Mouse (Mus musculus) limb, embryonic 13.5 days (tissue): ENCODE results near the gene Depdc1b. TPM values are rescaled to one million over a fixed set of nuclear protein-coding genes. Genes with fewer than 3 reads are reported as not detected.

ENCODE experiments used
- ATAC-seq: fragments of 200-750 bp; cut with Nextera tagmentation; 2 replicates; pipeline ENCODE4 v1.8.0; 2017; ENCODE audit warnings: low read depth, moderate number of reproducible peaks, moderate TSS enrichment; ENCODE audit not compliant: low FRiP score
- H3K27ac ChIP-seq: fragments of 300-500 bp; sonication (generic); 2 replicates; pipeline ENCODE4 v1.5.1; 2015; ENCODE audit warnings: inconsistent platforms, mild to moderate bottlenecking, moderate library complexity
- H3K27me3 ChIP-seq: fragments of 300-500 bp; sonication (generic); 2 replicates; pipeline ENCODE4 v1.6.1; 2015; ENCODE audit warnings: mild to moderate bottlenecking, inconsistent platforms
- H3K36me3 ChIP-seq: fragments of 300-500 bp; sonication (generic); 2 replicates; pipeline ENCODE4 v1.6.1; 2015; ENCODE audit warnings: inconsistent platforms, mild to moderate bottlenecking, moderate library complexity
- H3K4me1 ChIP-seq: fragments of 300-500 bp; sonication (generic); 2 replicates; pipeline ENCODE4 v1.6.1; 2015; ENCODE audit warnings: inconsistent platforms
- H3K4me2 ChIP-seq: fragments of 300-500 bp; sonication (generic); replicated peaks from 2 replicates; pipeline ENCODE4 v1.6.1; 2015; ENCODE audit warnings: inconsistent platforms, mild to moderate bottlenecking, moderate library complexity
- H3K4me3 ChIP-seq: fragments of 300-500 bp; sonication (generic); 2 replicates; pipeline ENCODE4 v1.5.1; 2015; ENCODE audit warnings: moderate library complexity, mild to moderate bottlenecking, inconsistent platforms
- H3K9ac ChIP-seq: fragments of 300-500 bp; sonication (generic); 2 replicates; pipeline ENCODE4 v1.6.1; 2015; ENCODE audit warnings: mild to moderate bottlenecking, inconsistent platforms
- H3K9me3 ChIP-seq: fragments of 300-500 bp; sonication (generic); 2 replicates; pipeline ENCODE4 v1.6.1; 2016; ENCODE audit warnings: inconsistent platforms
- WGBS: fragments of 180-500 bp; shearing (Covaris S2); methylation state at CpG from one replicate; pipeline ENCODE4 v1.1.7; 2015; 5-methylcytosine and 5-hydroxymethylcytosine counted together
- polyA plus RNA-seq: library from polyadenylated mRNA; unstranded; fragments of >200 nt; fragmentation: Nextera tagmentation; extraction: Ambion mirVana; gene quantifications from 2 replicates; pipeline ENCODE4 v1.2.1, GENCODE M21; 2015

Depdc1b gene
- polyA plus RNA-seq, 1 experiment from 2014 or later: 9.7 TPM

- WGBS: 90% methylated on average over 5 of the region's 5 CpGs
Observed at GRCm38 (mm10) chr13:108370241-108370941, 54.3 kb downstream of the Depdc1b start.

GRCm38 (mm10) chr13:108371352-108371921 is 55.3 kb downstream of the Depdc1b start:
- WGBS: 56% methylated on average over 9 of the region's 9 CpGs
- ATAC-seq: no peak
- no peak overlapping the region for H3K9ac ChIP-seq
- no peaks in the 10 kb centered on the region for H3K9me3 ChIP-seq
- H3K4me3 ChIP-seq: no peak overlapping the region
- no peaks in the 10 kb centered on the region for H3K4me1 ChIP-seq
- peaks cover 31% of the 10 kb centered on the region for H3K36me3 ChIP-seq
- H3K27ac ChIP-seq: no peak overlapping the region
- H3K4me2 ChIP-seq: no peak overlapping the region
- no peaks in the 10 kb centered on the region for H3K27me3 ChIP-seq

More at GRCm38 (mm10) chr13:108370241-108370941, 54.3 kb downstream of the Depdc1b start:
- ATAC-seq: no peak
- H3K4me2 ChIP-seq: no peak overlapping the region
- no peak overlapping the region for H3K9ac ChIP-seq
- no peak overlapping the region for H3K4me3 ChIP-seq
- H3K36me3 ChIP-seq: peaks cover 38% of the 10 kb centered on the region
- H3K27ac ChIP-seq: no peak overlapping the region
- no peaks in the 10 kb centered on the region; the same call in 1 of the 2 replicates for H3K9me3 ChIP-seq
- H3K27me3 ChIP-seq: no peaks in the 10 kb centered on the region
- H3K4me1 ChIP-seq: no peaks in the 10 kb centered on the region

GRCm38 (mm10) chr13:108373231-108373630 is 57.1 kb downstream of the Depdc1b start:
- WGBS: 93% methylated on average over 1 of the region's 1 CpGs
- no peak for ATAC-seq
- H3K9me3 ChIP-seq: no peaks in the 10 kb centered on the region
- H3K4me3 ChIP-seq: no peak overlapping the region
- peaks cover 20% of the 10 kb centered on the region for H3K36me3 ChIP-seq
- H3K4me1 ChIP-seq: no peaks in the 10 kb centered on the region
- no peak overlapping the region for H3K27ac ChIP-seq
- H3K9ac ChIP-seq: no peak overlapping the region
- no peak overlapping the region for H3K4me2 ChIP-seq
- H3K27me3 ChIP-seq: no peaks in the 10 kb centered on the region

GRCm38 (mm10) chr13:108376637-108377036 is 60.5 kb downstream of the Depdc1b start:
- H3K4me3 ChIP-seq: no peak overlapping the region
- H3K36me3 ChIP-seq: peaks cover 14% of the 10 kb centered on the region
- no peak overlapping the region for H3K4me2 ChIP-seq
- no peak overlapping the region for H3K9ac ChIP-seq
- no peaks in the 10 kb centered on the region for H3K27me3 ChIP-seq
- no peaks in the 10 kb centered on the region for H3K4me1 ChIP-seq
- H3K27ac ChIP-seq: no peak overlapping the region
- no peaks in the 10 kb centered on the region for H3K9me3 ChIP-seq
- WGBS: 83% methylated on average over 2 of the region's 2 CpGs
- no peak for ATAC-seq

- Histone ChIP-seq H3K4me3 (no peak overlapping the region), H3K27me3 (no peaks in the 10 kb centered on the region), H3K27ac (no peak overlapping the region), H3K4me1 (peaks cover 3% of the 10 kb centered on the region; the same call in 1 of the 2 replicates), H3K4me2 (no peak overlapping the region), H3K9ac (no peak overlapping the region), H3K9me3 (no peaks in the 10 kb centered on the region), H3K36me3 (peaks cover 12% of the 10 kb centered on the region; the same call in 1 of the 2 replicates)
- WGBS: 83% methylated on average over 3 of the region's 3 CpGs
- no peak for ATAC-seq
Observed at GRCm38 (mm10) chr13:108381161-108381560, 65.0 kb downstream of the Depdc1b start.

- H3K4me1 ChIP-seq: peaks cover 3% of the 10 kb centered on the region; the same call in 1 of the 2 replicates
- no peak overlapping the region for H3K4me3 ChIP-seq
- no peak overlapping the region for H3K4me2 ChIP-seq
- no peak overlapping the region for H3K9ac ChIP-seq
- ATAC-seq: no peak
- H3K27me3 ChIP-seq: no peaks in the 10 kb centered on the region
- 71% methylated on average over 6 of the region's 6 CpGs for WGBS
- no peaks in the 10 kb centered on the region for H3K9me3 ChIP-seq
- no peak overlapping the region for H3K27ac ChIP-seq
- peaks cover 20% of the 10 kb centered on the region for H3K36me3 ChIP-seq
Observed at GRCm38 (mm10) chr13:108383051-108383450, 66.9 kb downstream of the Depdc1b start.

DNA sequence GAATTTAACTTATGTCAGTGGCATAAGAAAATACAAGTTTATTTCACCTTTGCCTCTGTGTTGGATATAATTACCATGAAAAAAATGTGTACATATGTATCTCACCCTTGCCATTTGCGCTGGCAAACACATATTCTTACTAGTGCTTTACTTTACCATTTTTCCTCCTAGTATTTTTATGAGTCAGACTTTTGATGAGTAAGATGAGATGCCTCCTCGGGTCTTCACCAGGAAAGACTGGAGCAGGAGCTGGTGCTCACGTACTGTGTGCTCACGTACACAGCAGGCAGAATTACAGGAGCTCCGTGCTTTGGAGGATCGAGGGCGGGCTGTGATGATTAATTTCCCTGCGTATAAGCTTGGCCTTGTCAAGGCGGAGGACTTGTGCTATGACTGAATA is 69.9 kb downstream of the Depdc1b start:
- no peak for ATAC-seq
- H3K4me3 ChIP-seq: no peak overlapping the region
- H3K4me1 ChIP-seq: peaks cover 3% of the 10 kb centered on the region; the same call in 1 of the 2 replicates
- H3K27ac ChIP-seq: no peak overlapping the region
- H3K27me3 ChIP-seq: no peaks in the 10 kb centered on the region
- H3K4me2 ChIP-seq: no peak overlapping the region
- H3K36me3 ChIP-seq: peaks cover 28% of the 10 kb centered on the region
- no peaks in the 10 kb centered on the region for H3K9me3 ChIP-seq
- 83% methylated on average over 9 of the region's 9 CpGs for WGBS
- H3K9ac ChIP-seq: no peak overlapping the region

- no peaks in the 10 kb centered on the region for H3K9me3 ChIP-seq
- no peaks in the 10 kb centered on the region for H3K27me3 ChIP-seq
- H3K36me3 ChIP-seq: peaks cover 19% of the 10 kb centered on the region
- no peak overlapping the region for H3K27ac ChIP-seq
- no peak overlapping the region for H3K4me3 ChIP-seq
- 13% methylated on average over 1 of the region's 1 CpGs for WGBS
- H3K4me1 ChIP-seq: no peaks in the 10 kb centered on the region
- ATAC-seq: no peak; the same call in 1 of the 2 replicates
- no peak overlapping the region for H3K4me2 ChIP-seq
- no peak overlapping the region for H3K9ac ChIP-seq
Observed at GRCm38 (mm10) chr13:108390565-108390964, 74.4 kb downstream of the Depdc1b start.

GRCm38 (mm10) chr13:108403197-108403596 is 87.1 kb downstream of the Depdc1b start:
- Histone ChIP-seq H3K9ac (no peak overlapping the region), H3K4me2 (no peak overlapping the region), H3K9me3 (no peaks in the 10 kb centered on the region), H3K4me3 (no peak overlapping the region), H3K27ac (no peak overlapping the region), H3K36me3 (0 out of 2 replicates have a peak, but pooled peaks cover 13% of the 10 kb centered on the region), H3K4me1 (no peaks in the 10 kb centered on the region), H3K27me3 (no peaks in the 10 kb centered on the region)
- 90% methylated on average over 5 of the region's 5 CpGs for WGBS
- no peak for ATAC-seq

GRCm38 (mm10) chr13:108404372-108404771 is 88.2 kb downstream of the Depdc1b start:
- Histone ChIP-seq H3K9ac (no peak overlapping the region), H3K36me3 (0 out of 2 replicates have a peak, but pooled peaks cover 13% of the 10 kb centered on the region), H3K4me2 (no peak overlapping the region), H3K4me3 (no peak overlapping the region), H3K4me1 (no peaks in the 10 kb centered on the region), H3K27me3 (no peaks in the 10 kb centered on the region), H3K9me3 (no peaks in the 10 kb centered on the region), H3K27ac (no peak overlapping the region)
- ATAC-seq: no peak
- WGBS: 90% methylated on average over 4 of the region's 4 CpGs

DNA sequence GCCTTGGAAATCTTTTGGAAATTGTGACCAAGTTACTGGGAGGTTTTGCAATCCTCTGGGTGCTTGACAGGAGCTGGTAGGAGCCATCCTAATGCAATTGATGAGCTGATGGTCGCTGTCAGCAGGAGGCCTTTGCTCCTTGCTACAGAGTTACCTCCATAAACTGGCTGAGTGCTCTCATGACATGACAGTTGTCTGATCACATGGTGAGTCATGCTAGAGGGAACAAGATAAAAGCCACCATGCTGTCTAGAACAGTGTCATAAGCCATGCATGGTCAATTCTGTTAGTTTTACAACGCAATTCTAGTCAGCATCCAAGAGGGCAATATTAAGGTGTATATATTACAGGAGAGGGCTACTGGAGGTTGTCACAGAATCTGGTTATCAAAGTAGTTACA is 99.3 kb downstream of the Depdc1b start:
- Histone ChIP-seq H3K36me3 (no peaks in the 10 kb centered on the region), H3K27ac (no peak overlapping the region), H3K4me3 (no peak overlapping the region), H3K27me3 (no peaks in the 10 kb centered on the region), H3K9ac (no peak overlapping the region), H3K9me3 (no peaks in the 10 kb centered on the region), H3K4me1 (no peaks in the 10 kb centered on the region), H3K4me2 (no peak overlapping the region)
- no peak for ATAC-seq
- WGBS: 86% methylated on average over 2 of the region's 2 CpGs

- H3K27me3 ChIP-seq: no peaks in the 10 kb centered on the region
- H3K36me3 ChIP-seq: no peaks in the 10 kb centered on the region
- no peak overlapping the region for H3K4me2 ChIP-seq
- no peaks in the 10 kb centered on the region for H3K4me1 ChIP-seq
- 94% methylated on average over 1 of the region's 1 CpGs for WGBS
- no peak for ATAC-seq
- H3K9me3 ChIP-seq: no peaks in the 10 kb centered on the region
- no peak overlapping the region for H3K27ac ChIP-seq
- H3K9ac ChIP-seq: no peak overlapping the region
- no peak overlapping the region for H3K4me3 ChIP-seq
Observed at GRCm38 (mm10) chr13:108418741-108419507, 102.8 kb downstream of the Depdc1b start.
